Mouse (Mus musculus): ENCODE data around the gene Smco4.

Gene Smco4

GRCm38 (mm10) chr9:15507431-15507875 is 14.2 kb downstream of the Smco4 start:
- no peak for DNase-seq (ENCODE audit: low spot score)

GRCm38 (mm10) chr9:15509363-15509762 is 16.1 kb downstream of the Smco4 start:
- no peak for DNase-seq (ENCODE audit: low spot score)

DNA sequence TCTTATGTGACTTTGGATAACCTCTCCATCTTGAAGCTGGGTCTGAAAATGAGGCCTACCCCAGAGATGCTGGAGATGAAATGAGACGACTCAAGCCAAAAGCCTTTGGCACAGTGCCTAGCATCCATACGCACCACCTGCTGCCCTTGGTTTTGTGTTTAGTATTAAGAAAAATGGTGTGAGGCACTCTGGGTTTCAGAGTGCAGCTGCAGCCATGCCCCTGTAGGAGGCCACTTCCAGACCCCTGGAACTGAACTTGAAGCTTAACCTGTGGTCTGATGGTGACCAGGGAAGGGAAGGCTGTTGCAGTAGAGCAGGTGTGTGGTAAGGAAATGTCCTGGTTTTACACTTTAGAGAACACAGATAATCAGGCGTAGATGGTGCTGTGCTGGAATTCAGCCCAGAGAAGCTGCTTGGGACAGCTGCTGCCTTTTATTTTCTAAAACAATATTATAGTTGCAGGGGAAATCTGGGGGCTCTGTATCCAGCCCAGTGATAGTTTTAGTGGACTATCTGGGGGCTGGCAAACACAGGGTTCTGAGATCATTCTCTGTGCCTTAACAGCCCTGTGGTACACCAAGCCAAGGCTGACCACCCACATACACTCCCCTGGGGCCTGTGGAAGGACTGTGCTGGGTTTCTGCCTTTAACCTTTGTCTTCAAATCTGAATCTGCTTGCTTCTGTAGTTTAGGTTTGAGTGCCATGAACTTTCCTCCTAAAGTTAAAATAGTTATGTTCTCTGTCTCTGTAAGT is 17.5 kb downstream of the Smco4 start:
- no peak for DNase-seq (ENCODE audit: low spot score)

GRCm38 (mm10) chr9:15512918-15513317 is 19.7 kb downstream of the Smco4 start:
- no peak for DNase-seq (ENCODE audit: low spot score)

GRCm38 (mm10) chr9:15516007-15516406 is 22.8 kb downstream of the Smco4 start:
- DNase-seq (ENCODE audit: low spot score), result no peak

DNA sequence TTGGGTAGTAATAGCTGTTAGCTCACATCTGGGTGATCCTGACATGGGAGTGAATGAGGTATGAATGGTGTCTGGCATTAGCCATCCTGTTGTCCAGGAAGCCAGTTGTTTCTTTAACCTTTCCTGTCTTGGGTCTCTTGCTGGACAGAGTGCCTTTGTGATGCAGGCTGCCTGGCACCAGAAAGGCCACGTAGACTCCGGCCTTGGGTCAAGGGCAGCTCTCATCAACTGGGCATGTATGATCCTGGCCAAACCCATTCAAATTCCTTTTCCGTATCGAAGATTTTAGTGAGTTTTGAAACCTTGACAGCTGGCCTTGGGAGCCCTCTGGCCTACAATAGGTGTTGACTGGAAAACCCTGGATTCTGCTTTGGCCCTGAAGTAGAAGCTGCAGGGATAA is 24.7 kb downstream of the Smco4 start:
- no peak for DNase-seq (ENCODE audit: low spot score)

- DNase-seq (ENCODE audit: low spot score), result no peak
Measured at GRCm38 (mm10) chr9:15522348-15522747, 29.1 kb downstream of the Smco4 start.

- no peak for DNase-seq (ENCODE audit: low spot score)
Measured at GRCm38 (mm10) chr9:15522887-15523286, 29.7 kb downstream of the Smco4 start.

GRCm38 (mm10) chr9:15523646-15524045 is 30.4 kb downstream of the Smco4 start:
- DNase-seq (ENCODE audit: low spot score), result no peak

- DNase-seq (ENCODE audit: low spot score), result no peak
Measured at GRCm38 (mm10) chr9:15525246-15525645, 32.0 kb downstream of the Smco4 start.

DNA sequence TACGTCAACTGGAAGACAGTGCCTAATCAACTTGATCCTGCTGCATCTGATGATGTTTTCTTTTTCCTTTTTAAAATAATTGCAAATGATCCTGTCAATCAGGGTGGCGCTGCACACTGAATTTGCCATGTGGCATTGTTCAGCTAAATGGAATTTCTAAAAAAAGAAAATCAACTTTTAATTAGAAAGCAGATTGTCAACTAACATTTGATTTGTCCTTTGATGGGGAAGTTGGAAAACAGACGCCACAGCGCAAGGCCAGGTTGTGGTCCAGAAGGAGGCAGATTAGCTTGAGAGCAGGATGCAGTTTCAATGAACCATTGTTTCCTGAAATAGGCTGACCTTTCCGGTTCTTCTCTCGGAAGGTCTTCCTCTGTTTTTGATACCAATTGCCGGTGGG is 33.3 kb downstream of the Smco4 start:
- DNase-seq (ENCODE audit: low spot score), result no peak

GRCm38 (mm10) chr9:15527846-15528245 is 34.6 kb downstream of the Smco4 start:
- DNase-seq (ENCODE audit: low spot score), result no peak

- DNase-seq (ENCODE audit: low spot score), result no peak
Measured at GRCm38 (mm10) chr9:15528368-15528767, 35.1 kb downstream of the Smco4 start.

GRCm38 (mm10) chr9:15529275-15529964 is 36.2 kb downstream of the Smco4 start:
- no peak for DNase-seq (ENCODE audit: low spot score)

DNA sequence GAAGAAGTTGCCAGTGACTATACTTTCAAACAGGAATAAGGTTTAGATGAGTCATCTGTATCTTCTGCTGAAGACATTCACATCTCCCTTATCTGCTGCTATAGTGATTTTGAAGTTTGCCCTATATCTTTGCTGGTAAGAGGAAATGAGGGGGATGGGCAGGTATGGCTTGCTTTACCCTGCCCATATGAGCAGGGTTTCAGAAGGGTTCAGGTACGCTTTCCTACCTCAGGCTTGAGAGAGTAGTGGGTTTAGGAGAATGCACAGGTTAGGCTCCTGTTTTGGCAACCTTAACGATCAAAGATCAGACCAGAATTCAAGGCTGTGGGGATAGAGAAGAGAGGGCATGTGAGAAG is 36.7 kb downstream of the Smco4 start:
- DNase-seq (ENCODE audit: low spot score), result no peak

DNA sequence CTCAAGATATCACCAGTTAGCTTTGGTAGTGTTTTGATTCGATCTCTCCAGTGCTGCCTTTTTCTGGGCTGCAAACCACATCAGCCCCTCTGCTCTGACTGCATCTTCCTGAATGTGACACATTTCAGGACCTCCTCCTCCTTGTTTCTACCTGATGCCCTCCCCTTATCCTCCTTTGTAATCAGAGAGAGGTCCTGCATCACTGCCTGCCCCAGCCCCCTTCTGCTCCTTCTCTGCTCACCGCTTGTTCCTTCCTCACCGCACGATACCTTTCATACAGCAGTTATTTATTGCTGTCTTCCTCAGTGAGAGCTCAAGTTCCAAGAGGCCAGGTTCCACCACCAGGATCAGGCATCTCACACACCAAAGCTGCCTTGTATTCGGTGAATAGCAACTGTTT is 38.0 kb downstream of the Smco4 start:
- DNase-seq (ENCODE audit: low spot score), result no peak

DNA sequence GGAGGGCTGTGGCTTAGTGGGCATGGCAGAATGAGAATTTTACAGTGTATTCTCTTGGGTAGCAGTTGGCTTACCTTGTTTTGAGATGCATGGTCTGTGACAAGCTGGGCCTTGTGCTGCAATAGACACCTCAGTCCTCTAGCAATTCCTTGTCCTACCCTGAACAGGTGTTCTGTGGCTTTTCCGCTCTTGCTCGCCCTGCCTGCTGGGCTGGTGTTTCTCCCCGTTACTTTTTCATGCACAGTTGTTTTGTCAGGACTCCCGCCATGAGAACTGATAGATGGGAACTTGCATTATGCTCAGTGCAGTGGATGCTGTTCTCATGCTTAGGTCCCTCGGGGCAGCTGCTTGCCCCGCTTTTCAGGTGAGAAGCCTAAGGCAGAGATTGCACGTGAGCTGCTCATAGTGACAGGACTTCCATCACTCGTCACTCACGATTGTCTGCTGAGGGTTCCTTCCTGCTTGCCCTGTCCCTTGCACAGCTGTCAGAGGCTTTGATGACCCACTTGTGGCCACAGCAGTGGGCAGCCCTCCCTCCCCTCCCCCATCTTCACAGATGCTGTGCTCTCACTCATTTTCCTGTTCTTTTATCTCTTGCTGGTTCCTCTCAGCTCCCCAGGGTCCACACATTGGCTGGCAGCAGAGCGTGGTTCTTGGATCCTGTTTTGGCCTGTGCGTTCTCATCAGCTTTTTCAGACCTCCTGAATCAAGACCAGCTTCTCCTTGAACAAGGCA is 40.3 kb downstream of the Smco4 start:
- no peak for DNase-seq (ENCODE audit: low spot score)

DNA sequence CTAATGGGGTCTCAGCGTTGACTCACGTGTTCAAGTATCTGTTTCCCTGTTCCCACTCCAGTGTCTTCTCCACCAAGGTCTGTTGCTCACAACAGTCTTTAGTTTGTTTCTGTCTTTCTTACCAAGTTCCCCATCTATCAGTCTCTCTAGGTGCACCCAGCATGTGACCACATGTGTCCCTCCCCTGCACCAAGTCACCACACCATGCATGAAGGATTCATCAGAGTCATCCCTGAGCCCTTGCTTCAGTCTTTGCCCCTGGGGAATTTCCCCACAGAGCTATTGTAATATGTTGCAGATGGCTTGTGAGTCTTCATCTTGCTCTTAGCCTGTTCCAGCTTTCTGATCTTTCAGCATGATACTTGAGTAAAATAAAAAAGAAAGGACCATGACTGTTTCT is 40.9 kb downstream of the Smco4 start:
- no peak for DNase-seq (ENCODE audit: low spot score)

- peak; percentile 26 for DNase-seq (ENCODE audit: low spot score)
Measured at GRCm38 (mm10) chr9:15535418-15535817, 42.2 kb downstream of the Smco4 start.

DNA sequence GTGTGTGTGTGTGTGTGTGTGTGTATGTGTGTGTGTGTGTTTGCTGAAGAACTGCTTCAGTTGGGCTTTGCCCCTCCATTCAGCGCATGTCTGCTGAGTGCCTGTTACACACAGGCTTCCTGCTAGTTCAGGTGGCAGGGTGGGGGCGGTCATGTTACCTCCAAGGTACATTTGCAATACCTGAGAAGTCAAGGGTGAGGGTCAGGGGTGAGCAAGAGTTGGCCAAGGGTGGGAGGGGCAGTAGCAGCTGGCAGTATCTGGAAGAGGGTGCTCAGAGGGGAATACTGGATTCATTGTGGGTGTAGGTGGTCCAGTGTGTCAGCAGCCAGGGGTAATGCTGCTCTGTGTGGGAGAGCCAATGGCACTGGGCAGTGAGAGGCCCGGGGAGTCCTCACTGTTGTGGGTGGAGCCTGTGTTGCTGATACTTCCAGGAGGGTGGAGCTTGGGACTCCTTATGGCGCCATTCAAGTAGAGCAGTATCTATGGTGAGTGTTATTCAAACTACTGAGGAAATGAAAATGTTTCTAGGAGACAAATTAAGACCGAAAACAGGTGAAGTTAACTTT is 43.7 kb downstream of the Smco4 start:
- peak; percentile 75 for DNase-seq (ENCODE audit: low spot score)

DNA sequence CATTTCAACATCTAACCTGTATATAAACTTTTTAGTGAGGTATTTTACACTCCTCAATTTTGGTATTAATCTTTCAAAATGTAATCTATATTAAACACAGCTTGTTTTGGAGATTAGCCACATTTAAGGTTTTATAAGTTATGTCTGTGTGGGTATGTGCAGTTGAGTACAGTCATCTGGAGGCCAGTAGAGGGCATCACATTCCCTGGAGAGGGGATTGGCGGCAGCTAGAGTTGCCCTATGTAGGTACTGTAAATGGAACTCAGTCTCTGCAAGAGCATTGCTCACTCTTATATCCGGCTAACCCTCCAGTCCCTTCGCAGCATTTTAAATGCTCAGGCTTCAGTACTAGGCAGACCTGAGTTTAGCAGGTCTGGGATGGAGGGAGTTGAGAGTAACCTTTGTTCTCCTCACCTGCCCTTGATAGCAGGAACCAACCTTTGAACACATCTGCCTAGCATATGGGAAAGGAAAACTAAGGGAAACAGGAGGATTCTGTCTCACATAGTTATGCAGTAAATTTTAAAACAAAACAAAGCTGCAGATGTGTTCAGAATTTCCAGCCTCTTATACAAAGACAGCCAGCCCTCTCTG is 44.3 kb downstream of the Smco4 start:
- DNase-seq (ENCODE audit: low spot score), result peak; percentile 35

- no peak for DNase-seq (ENCODE audit: low spot score)
Measured at GRCm38 (mm10) chr9:15538979-15539533, 45.8 kb downstream of the Smco4 start.

All from yolk sac, embryonic 10.5 days (tissue).